Mouse (Mus musculus) hindbrain, embryonic 13.5 days (tissue): Measurements from ENCODE around the gene Cmklr1. TPM values are rescaled to one million over a fixed set of nuclear protein-coding genes. Genes with fewer than 3 reads are reported as not detected.

Experiments
- ATAC-seq: fragments of 200-750 bp; cut with Nextera tagmentation; 2 replicates; pipeline ENCODE4 v1.8.0; 2017; ENCODE audit warnings: moderate TSS enrichment; ENCODE audit not compliant: low FRiP score
- H3K27ac ChIP-seq: fragments of 300-500 bp; sonication (generic); 2 replicates; pipeline ENCODE4 v1.5.1; 2015; ENCODE audit warnings: inconsistent platforms, mild to moderate bottlenecking, moderate library complexity
- H3K27me3 ChIP-seq: fragments of 300-500 bp; sonication (generic); 2 replicates; pipeline ENCODE4 v1.6.1; 2015; ENCODE audit warnings: mild to moderate bottlenecking, inconsistent platforms
- H3K36me3 ChIP-seq: fragments of 300-500 bp; sonication (generic); 2 replicates; pipeline ENCODE4 v1.6.1; 2015; ENCODE audit warnings: mild to moderate bottlenecking, inconsistent platforms
- H3K4me1 ChIP-seq: fragments of 300-500 bp; sonication (generic); replicated peaks from 2 replicates; pipeline ENCODE4 v1.6.1; 2015; ENCODE audit warnings: inconsistent platforms
- H3K4me2 ChIP-seq: fragments of 300-500 bp; sonication (generic); 2 replicates; pipeline ENCODE4 v1.6.1; 2015; ENCODE audit warnings: inconsistent platforms, mild to moderate bottlenecking, moderate library complexity
- H3K4me3 ChIP-seq: fragments of 300-500 bp; sonication (generic); 2 replicates; pipeline ENCODE4 v1.5.1; 2015; ENCODE audit warnings: mild to moderate bottlenecking, inconsistent platforms
- H3K9ac ChIP-seq: fragments of 300-500 bp; sonication (generic); 2 replicates; pipeline ENCODE4 v1.6.1; 2015; ENCODE audit warnings: mild to moderate bottlenecking, inconsistent platforms
- H3K9me3 ChIP-seq: fragments of 300-500 bp; sonication (generic); 2 replicates; pipeline ENCODE4 v1.6.1; 2016; ENCODE audit warnings: inconsistent platforms
- WGBS: fragments of 180-500 bp; shearing (Covaris S2); methylation state at CpG from one replicate; pipeline ENCODE4 v1.1.7; 2015; 5-methylcytosine and 5-hydroxymethylcytosine counted together
- polyA plus RNA-seq: library from polyadenylated mRNA; unstranded; fragments of >200 nt; fragmentation: Nextera tagmentation; extraction: Ambion mirVana; gene quantifications from 2 replicates; pipeline ENCODE4 v1.2.1, GENCODE M21; 2015

Gene Cmklr1
- polyA plus RNA-seq, 1 experiment from 2014 or later: 1.8 TPM

GRCm38 (mm10) chr5:113580248-113580647 lies 70.0 kb downstream of the Cmklr1 start:
- H3K4me1 ChIP-seq: peaks cover 36% of the 10 kb centered on the region
- H3K27ac ChIP-seq: peak overlapping the region; percentile 23; the same call in 1 of the 2 replicates
- no peaks in the 10 kb centered on the region for H3K36me3 ChIP-seq
- H3K4me3 ChIP-seq: no peak overlapping the region
- 0 out of 2 replicates have a peak, but pooled peaks have one; percentile 8 for ATAC-seq
- H3K9me3 ChIP-seq: no peaks in the 10 kb centered on the region
- 0 out of 2 replicates have a peak, but pooled peaks cover 8% of the 10 kb centered on the region for H3K27me3 ChIP-seq
- 55% methylated on average over 8 of the region's 8 CpGs for WGBS
- H3K4me2 ChIP-seq: no peak overlapping the region
- no peak overlapping the region for H3K9ac ChIP-seq

- H3K4me2 ChIP-seq: no peak overlapping the region
- WGBS: 80% methylated on average over 4 of the region's 4 CpGs
Measured at GRCm38 (mm10) chr5:113579128-113579527, 71.1 kb downstream of the Cmklr1 start.

GRCm38 (mm10) chr5:113578428-113578827 lies 71.8 kb downstream of the Cmklr1 start:
- no peaks in the 10 kb centered on the region for H3K36me3 ChIP-seq
- no peak for ATAC-seq
- H3K27ac ChIP-seq: peak overlapping the region; percentile 66
- 0 out of 2 replicates have a peak, but pooled peaks cover 8% of the 10 kb centered on the region for H3K27me3 ChIP-seq
- no peaks in the 10 kb centered on the region for H3K9me3 ChIP-seq
- H3K9ac ChIP-seq: no peak overlapping the region
- H3K4me1 ChIP-seq: peaks cover 34% of the 10 kb centered on the region
- H3K4me2 ChIP-seq: no peak overlapping the region
- no peak overlapping the region for H3K4me3 ChIP-seq
- 78% methylated on average over 6 of the region's 6 CpGs for WGBS

More at GRCm38 (mm10) chr5:113579128-113579527, 71.1 kb downstream of the Cmklr1 start:
- H3K36me3 ChIP-seq: no peaks in the 10 kb centered on the region
- peaks cover 36% of the 10 kb centered on the region for H3K4me1 ChIP-seq
- no peaks in the 10 kb centered on the region for H3K9me3 ChIP-seq
- H3K27ac ChIP-seq: peak overlapping the region; percentile 66; the same call in 1 of the 2 replicates
- H3K9ac ChIP-seq: peak overlapping the region; percentile 35
- H3K4me3 ChIP-seq: no peak overlapping the region
- H3K27me3 ChIP-seq: 0 out of 2 replicates have a peak, but pooled peaks cover 8% of the 10 kb centered on the region
- no peak for ATAC-seq

- Histone ChIP-seq H3K9me3 (no peaks in the 10 kb centered on the region), H3K36me3 (no peaks in the 10 kb centered on the region), H3K4me2 (peak overlapping the region; percentile 41), H3K4me3 (0 out of 2 replicates have a peak overlapping the region, but pooled peaks have one; percentile 14), H3K4me1 (peaks cover 33% of the 10 kb centered on the region), H3K27me3 (0 out of 2 replicates have a peak, but pooled peaks cover 8% of the 10 kb centered on the region), H3K27ac (0 out of 2 replicates have a peak overlapping the region, but pooled peaks have one; percentile 14), H3K9ac (no peak overlapping the region; the same call in 1 of the 2 replicates)
- ATAC-seq: peak; percentile 53; the same call in 1 of the 2 replicates
- WGBS: 80% methylated on average over 7 of the region's 7 CpGs
Measured at GRCm38 (mm10) chr5:113577555-113577954, 72.7 kb downstream of the Cmklr1 start.

GRCm38 (mm10) chr5:113570056-113570717 lies 80.0 kb downstream of the Cmklr1 start:
- no peak overlapping the region for H3K4me3 ChIP-seq
- no peak overlapping the region for H3K4me2 ChIP-seq
- H3K36me3 ChIP-seq: no peaks in the 10 kb centered on the region
- no peak overlapping the region for H3K27ac ChIP-seq
- no peak for ATAC-seq
- H3K27me3 ChIP-seq: 0 out of 2 replicates have a peak, but pooled peaks cover 3% of the 10 kb centered on the region
- H3K9ac ChIP-seq: no peak overlapping the region
- 0 out of 2 replicates have a peak, but pooled peaks cover 10% of the 10 kb centered on the region for H3K4me1 ChIP-seq
- WGBS: 53% methylated on average over 7 of the region's 7 CpGs
- H3K9me3 ChIP-seq: no peaks in the 10 kb centered on the region

- Histone ChIP-seq H3K4me3 (no peak overlapping the region), H3K4me1 (0 out of 2 replicates have a peak, but pooled peaks cover 4% of the 10 kb centered on the region), H3K4me2 (no peak overlapping the region), H3K36me3 (no peaks in the 10 kb centered on the region; the same call in 1 of the 2 replicates), H3K9me3 (no peaks in the 10 kb centered on the region), H3K27me3 (0 out of 2 replicates have a peak, but pooled peaks cover 11% of the 10 kb centered on the region), H3K9ac (no peak overlapping the region), H3K27ac (no peak overlapping the region)
- 77% methylated on average over 12 of the region's 12 CpGs for WGBS
- no peak for ATAC-seq
Measured at GRCm38 (mm10) chr5:113565858-113566257, 84.4 kb downstream of the Cmklr1 start.

- Histone ChIP-seq H3K4me1 (0 out of 2 replicates have a peak, but pooled peaks cover 4% of the 10 kb centered on the region), H3K36me3 (no peaks in the 10 kb centered on the region; the same call in 1 of the 2 replicates), H3K9me3 (no peaks in the 10 kb centered on the region), H3K27ac (no peak overlapping the region), H3K9ac (no peak overlapping the region), H3K4me3 (no peak overlapping the region), H3K4me2 (no peak overlapping the region), H3K27me3 (0 out of 2 replicates have a peak, but pooled peaks cover 11% of the 10 kb centered on the region)
- ATAC-seq: no peak
- WGBS: 74% methylated on average over 10 of the region's 10 CpGs
Measured at GRCm38 (mm10) chr5:113565101-113565854, 84.9 kb downstream of the Cmklr1 start.

- Histone ChIP-seq H3K27me3 (0 out of 2 replicates have a peak, but pooled peaks cover 11% of the 10 kb centered on the region), H3K4me3 (no peak overlapping the region), H3K4me1 (0 out of 2 replicates have a peak, but pooled peaks cover 4% of the 10 kb centered on the region), H3K27ac (no peak overlapping the region), H3K9ac (no peak overlapping the region), H3K36me3 (no peaks in the 10 kb centered on the region; the same call in 1 of the 2 replicates), H3K4me2 (no peak overlapping the region), H3K9me3 (no peaks in the 10 kb centered on the region)
- WGBS: 29% methylated on average over 4 of the region's 4 CpGs
- no peak for ATAC-seq
Measured at GRCm38 (mm10) chr5:113564463-113564862, 85.8 kb downstream of the Cmklr1 start.

Other genes with a start within 250 kb of the Cmklr1 start
- 9.8 and 10.4 TPM in 2 replicates for gene Wscd2, start 160.1 kb downstream of the Cmklr1 start, polyA plus RNA-seq
- not detected in 2 replicates for gene 1700069L16Rik, start 74.3 kb upstream of the Cmklr1 start, polyA plus RNA-seq
- gene Ficd, start 85.4 kb upstream of the Cmklr1 start, polyA plus RNA-seq: 8.0 and 8.2 TPM in 2 replicates
- 44.0 and 46.0 TPM in 2 replicates for gene Sart3, start 122.1 kb upstream of the Cmklr1 start, polyA plus RNA-seq
- 91.5 and 93.4 TPM in 2 replicates for gene Iscu, start 122.3 kb upstream of the Cmklr1 start, polyA plus RNA-seq
- gene Tmem119, start 150.1 kb upstream of the Cmklr1 start, polyA plus RNA-seq: 8.7 and 10.4 TPM in 2 replicates
- 1.7 and 1.9 TPM in 2 replicates for gene Selplg, start 182.2 kb upstream of the Cmklr1 start, polyA plus RNA-seq